Mouse (Mus musculus) G1E (cell line): Measurements from ENCODE around the gene BC049715.

ENCODE experiments used
- CTCF ChIP-seq: IDR thresholded peaks from 2 replicates; pipeline ENCODE4 v1.5.1; 2012; ENCODE audit warnings: low read depth, low read length, inconsistent platforms, mixed read lengths
- GATA1 ChIP-seq: IDR thresholded peaks from 2 replicates; pipeline ENCODE4 v1.6.1; 2012; ENCODE audit warnings: borderline replicate concordance, low read length, inconsistent platforms, mixed read lengths
- GATA2 ChIP-seq: IDR thresholded peaks from 2 replicates; pipeline ENCODE4 v1.6.1; 2012; ENCODE audit warnings: low read depth, low read length, inconsistent platforms, borderline replicate concordance

- TF ChIP-seq CTCF (no peak), GATA2 (no peak), GATA1 (no peak)
These were observed 12.0 kb upstream of the BC049715 start for GRCm38 (mm10) chr6:136815381-136815780.
